Mouse (Mus musculus) cerebellum, adult 9-10 months (tissue): Measurements from ENCODE around the gene Il6st.

Experiments used
- DNase-seq: peaks from one replicate; pipeline ENCODE4 v3.0.0; 2022

Il6st gene

DNA sequence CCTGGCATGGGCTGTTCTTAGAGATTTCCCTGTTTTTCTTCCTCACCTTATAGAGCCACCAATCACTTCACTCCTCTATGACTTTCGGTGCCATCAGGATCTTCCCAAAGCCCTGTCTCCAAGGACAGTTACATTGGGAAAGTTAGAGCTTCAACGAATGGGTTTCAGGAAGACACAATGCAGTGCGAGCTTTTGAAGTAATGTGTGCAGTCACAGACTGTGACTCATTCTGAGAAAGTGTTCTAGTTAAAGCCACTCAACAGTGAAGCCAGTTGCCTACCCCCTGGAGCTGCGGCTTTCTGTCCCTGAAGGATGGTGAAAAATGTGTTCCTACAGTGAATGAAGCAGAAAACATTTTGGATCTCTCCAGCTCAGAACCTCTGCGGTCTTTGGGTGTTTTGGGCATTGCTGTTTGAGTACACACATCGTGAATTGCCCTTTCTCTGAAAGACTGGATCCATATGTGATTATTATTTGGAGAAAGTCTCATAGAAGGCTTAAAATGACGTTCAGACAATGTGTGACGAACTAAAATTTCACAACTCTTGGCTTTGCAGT is 16.7 kb upstream of the Il6st start:
- DNase-seq: no peak

DNA sequence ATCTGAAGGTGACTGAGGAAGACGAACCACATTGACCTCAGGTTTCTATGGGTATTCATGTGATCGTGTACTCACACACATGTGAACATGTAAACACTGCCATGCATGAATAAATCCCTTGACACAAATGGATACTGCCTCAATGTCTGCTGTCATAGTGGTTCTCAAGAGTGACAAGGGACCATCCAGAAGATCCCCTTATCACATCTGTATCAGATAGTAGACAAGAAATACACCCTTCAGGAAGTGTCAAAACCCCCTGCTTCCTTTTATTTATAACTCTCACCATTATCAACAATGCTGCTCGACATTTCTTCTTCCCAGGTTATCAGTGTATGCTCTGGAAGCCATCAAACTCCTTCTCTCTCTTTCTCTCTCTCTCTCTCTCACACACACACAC is 13.7 kb upstream of the Il6st start:
- no peak for DNase-seq

DNA sequence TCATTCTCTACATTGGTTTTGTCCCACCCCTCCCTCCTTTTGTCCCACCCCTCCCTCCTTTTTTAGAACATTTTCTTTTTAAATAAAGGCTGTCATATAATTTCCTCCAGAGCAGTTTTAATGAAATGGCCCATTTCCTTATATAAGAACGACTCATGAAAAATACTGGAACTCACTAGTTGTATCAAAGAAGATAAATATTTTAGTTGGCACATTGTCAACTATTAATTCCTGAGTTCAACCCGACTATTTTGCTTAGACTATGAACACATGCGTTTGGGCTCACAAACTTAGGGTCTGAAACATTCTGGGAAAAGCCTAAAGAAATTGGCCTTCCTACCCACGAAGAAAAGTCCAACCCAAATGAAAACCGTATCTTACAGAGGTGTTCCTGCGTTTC is 6.5 kb upstream of the Il6st start:
- no peak for DNase-seq

DNA sequence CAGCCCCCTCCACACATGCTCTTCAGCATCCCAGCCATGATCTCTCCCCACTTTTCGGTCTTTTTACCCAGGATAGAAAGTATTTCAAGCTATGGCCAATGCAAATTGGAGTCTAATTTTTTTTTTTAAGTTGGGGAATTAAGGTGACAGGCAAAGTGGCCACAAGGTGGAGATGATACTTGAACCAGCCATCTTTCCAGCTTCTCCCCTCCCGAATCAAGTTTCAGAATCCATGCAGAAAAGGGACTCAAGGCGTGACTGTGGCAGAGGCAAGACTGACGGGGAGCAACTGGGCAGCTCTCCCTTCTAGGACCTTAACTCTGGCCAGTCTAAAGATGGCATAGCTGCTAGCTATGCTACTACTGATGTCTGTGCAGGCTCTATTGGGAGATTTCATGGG is 5.9 kb upstream of the Il6st start:
- DNase-seq: no peak

DNA sequence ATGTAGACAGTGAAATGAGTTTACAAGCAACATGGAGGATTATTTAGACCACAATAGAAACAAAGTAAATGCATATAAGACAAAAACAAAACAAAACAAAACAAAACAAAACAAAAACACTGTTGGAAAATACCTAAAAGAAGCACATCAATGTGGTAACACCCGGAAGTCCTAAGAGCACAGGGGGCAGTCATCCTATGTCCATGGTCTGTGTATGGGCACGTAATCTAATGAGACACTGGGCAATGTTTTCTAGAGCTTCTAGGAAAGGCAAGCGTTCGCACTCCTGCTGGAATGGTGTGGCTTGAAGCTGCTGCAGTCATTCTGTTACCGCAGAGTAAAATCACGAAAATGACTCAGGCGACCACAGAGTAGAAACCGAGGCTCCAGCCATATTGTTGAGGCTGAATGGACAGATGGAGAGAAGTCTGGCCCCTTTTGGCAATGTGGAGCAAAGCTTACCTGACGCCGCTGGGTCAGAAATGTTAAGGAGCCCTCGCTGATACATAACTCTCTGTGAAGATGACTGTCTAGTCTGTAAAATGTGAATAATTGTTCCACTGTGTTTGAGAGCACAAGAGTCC is 5.3 kb upstream of the Il6st start:
- no peak for DNase-seq

DNA sequence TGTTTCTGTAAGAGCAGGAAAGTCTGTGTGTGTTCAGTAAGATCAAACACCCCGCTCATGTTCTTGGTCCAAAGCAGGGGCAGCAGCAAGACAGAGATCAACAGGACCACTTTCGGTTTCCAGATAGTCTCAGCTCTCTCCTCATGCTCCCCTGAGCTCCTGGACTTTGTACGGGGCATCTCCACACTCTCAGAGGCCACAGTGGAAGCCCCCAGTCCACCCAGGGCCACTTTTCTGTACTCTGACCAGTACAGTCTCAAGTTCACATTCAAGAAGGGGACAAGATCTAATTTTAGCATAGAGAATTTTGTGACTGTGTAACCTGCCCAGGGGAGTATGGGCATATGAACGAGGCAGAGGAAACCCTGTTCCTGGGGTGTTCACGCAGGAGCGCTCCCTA is 3.9 kb upstream of the Il6st start:
- DNase-seq: no peak

DNA sequence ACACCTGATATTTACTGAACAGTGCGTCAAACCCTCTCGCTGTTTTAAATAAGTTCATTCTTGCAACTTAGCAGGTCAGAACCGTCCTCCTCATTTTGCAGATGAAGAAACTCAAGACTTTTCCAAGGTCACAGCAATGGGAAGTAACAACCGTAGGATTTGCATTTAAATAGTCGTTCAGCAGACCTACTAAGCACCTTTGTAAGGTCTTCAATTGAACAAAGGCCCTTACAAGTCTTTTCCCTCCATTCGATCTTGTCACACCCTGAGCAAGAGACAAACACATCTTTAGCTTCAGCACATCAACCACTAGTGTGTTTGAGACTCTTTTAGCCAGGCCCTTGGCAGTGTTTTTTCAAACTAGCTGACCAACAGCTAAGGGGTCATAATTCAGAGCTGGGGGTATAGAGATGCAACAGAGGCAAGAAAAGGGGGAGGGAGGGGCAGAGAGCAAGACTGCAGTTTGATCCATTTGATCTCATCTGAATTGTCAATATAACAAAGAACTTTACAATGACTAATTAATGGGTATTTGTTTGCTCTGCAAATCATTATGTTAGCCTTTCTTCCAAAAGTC is 1.4 kb upstream of the Il6st start:
- no peak for DNase-seq

DNA sequence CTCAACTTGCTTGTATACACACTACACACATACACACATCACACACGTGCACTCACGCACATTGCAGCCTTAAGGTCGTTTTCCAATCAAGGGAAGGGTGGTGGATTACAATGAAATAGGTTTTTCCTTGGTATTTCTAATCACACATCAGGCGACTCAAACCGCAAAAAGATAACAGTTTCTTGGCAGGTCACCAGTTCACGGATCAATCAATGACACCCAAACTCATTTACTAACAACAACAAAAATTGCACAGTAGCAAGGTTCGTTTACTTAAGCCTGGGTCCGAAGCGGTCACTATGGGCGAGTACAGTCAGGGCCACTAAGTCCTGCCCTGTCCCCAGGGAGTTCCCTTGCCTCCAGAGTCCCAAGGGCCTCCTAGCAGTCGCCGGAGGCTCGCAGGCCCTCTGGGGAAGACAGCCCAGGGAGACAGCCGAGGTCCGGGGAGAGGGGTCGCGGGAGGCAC is 500 bp upstream of the Il6st start:
- DNase-seq: no peak

DNA sequence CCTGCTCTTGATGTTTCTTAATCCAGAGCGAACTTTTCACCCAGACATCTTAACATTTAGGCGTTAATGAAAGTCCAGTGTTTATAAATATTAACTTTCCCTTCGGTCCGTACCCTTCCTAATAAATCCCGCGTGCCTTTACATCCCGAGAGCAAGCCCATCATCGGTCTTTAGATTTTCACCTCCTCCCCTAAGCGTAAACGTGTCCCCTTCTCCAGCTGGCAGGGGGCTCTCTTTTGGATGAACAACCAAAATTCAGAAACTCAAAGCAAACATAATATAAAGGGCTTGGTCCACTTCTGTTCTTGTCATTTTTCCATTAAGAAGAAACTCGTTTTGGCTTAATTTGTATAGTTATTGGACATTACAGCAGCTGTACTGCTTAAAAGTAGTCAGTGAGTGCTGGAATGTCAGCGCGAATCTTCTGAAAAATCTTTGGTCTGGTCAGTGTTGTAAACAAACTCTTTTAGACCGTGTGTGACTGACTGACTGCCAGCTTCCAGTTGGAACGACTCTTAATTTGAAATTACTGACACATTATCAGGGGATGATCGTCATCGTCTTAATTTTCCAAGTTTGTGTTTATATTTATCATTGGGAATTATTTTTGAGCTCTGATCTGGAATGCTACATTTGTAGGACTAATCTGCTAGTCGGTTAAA is 887 bp downstream of the Il6st start:
- DNase-seq: peak; percentile 18

DNA sequence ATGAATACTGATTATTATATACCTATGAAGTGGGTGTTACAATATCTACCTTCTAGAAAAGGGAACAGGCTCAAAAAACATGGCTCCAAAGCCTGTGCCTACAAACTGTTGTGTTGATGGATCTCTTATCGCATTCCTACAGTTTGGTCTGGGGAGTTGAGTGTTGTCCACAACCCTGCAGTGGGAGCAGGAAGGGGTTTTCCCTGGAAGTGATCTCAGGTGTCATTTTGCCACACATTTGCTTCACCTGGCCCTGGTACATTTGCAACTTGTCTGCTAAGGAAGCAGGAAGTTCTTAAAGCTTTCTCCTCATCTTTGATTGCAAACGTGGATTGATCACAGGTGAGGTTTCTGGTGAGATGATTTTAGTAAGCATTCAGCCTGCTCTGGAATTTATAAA is 1.7 kb downstream of the Il6st start:
- no peak for DNase-seq

DNA sequence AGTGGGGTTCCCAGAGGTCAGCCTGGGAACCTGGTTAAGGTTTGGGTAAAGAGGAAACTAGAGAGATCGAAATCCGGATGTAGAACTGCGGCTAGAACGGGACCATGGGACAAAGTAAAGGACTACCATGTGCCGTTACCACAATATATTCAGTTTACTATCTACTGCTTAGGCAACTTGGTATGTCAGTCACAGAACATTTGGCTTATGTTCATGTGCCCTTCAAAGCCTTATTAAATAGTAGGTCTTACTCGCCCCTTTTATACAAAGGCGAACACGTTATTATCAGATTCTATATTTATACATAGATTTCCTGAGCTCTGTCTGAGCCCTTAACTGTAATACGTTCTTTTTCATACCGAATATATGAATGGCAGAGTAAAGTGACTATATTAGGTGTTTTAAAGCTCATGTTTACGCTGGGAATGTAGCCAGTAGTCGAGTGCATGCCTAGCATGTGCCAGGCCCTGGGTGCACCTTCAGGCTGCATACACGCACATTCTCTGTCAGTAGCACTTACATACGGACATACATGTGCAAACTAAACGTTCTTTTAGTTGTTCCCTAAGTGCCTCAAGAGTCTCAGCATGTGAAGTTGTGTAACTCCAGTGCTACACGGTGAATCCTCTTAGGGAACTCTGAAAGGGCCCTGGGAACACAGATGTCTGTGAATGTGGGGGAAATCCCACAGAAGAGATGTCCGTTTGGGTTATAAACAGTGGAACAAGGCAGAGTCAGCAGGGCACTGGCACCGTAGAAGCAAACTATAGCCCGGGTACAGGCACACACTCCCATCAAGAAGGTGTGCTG is 2.5 kb downstream of the Il6st start:
- no peak for DNase-seq

DNA sequence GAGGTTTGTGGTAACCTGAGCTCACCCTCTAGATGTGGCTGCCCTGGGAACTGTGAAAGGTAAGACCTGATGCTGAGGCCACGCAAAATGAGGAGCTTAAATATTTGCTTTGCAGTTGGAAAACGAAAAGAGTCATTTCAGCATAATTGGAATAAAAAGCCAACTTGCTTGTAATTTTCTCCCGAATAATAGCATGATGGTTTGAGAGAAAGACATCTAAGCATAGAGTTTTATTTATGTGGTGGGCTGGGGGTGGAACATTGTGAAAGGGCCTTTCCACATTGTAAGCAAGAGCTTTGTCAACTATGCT is 3.0 kb downstream of the Il6st start:
- DNase-seq: no peak

DNA sequence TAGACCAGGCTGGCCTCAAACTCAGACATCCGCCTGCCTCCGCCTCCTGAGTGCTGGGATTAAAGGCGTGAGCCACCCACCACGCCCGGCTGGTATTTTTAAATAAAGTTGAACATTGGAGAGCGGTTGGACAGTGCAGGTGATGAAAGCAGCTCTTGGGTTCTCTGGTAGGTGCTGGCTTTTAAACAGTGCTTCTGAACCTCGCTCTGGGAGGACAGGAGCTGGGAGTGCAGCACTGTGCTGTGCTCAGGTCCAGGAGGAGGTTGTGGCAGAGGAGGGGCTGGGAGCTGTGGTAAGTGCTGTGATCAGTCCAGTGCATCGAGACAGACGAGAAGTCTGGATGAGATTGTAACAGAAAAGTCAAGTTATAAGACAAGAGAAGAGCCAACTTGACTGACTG is 3.5 kb downstream of the Il6st start:
- DNase-seq: no peak

DNA sequence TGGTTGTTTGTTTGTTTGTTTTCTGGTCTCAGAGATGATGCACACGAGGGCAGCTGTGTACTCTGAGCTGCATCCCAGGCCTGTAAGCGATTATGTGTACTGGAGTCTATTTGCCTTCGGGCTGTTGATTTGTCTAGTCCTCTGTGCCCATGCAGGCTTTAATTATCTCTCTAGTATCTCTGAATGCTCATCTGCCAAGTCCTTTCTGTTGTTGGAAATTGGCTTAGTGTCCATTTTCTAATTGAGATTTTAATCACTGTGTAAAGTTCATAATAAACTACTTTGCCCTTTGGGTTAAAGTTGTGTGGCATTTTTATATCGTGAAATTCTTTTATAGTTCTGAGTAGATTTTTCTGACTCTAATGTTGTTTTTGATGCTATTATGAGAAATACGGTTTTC is 5.6 kb downstream of the Il6st start:
- no peak for DNase-seq

DNA sequence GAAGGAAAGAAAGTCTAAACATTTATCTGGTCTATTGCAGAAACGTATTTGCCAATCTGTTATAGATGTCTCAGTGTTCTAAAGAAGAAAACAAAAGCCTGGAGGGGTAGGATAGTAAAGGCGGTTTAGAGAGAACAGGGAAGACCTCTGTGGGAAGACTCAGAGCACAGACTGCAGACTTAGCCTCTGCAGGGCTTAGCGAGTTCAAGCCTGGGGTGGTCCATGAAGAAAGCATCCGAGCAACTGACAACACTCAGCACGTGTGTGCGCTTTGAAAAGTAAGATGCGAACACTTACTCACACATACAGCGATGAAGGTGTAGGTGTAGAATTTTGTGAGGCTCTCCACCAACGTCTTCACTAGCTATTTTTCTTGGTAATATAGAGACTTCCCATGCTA is 7.3 kb downstream of the Il6st start:
- DNase-seq: no peak

DNA sequence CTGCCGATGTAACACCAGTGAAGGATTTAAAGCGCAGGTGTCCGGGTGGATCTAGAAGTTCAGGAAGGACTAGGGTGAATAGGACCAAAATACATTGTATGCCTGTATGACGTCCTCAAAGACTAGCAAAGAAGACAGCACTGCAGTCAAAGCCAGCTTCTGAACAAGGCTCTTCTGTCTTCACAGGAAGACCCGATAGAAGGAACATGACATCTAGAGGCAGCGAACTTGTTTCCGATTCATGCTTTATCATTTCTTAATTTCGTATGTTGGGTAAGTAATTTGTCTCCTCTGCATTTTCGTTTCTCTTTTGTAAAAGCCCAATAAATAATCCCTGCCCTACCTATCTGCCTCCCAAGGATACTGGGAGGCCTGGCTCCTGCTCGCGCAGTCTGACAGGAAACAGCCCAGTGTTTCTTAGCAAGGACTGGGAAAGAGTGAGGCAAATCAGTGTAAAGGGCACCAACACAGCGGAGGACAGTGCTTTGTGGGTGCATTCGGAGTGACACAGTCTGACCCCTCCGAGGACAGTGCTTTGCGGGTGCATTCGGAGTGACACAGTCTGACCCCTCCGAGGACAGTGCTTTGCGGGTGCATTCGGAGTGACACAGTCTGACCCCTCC is 8.6 kb downstream of the Il6st start:
- DNase-seq: no peak

DNA sequence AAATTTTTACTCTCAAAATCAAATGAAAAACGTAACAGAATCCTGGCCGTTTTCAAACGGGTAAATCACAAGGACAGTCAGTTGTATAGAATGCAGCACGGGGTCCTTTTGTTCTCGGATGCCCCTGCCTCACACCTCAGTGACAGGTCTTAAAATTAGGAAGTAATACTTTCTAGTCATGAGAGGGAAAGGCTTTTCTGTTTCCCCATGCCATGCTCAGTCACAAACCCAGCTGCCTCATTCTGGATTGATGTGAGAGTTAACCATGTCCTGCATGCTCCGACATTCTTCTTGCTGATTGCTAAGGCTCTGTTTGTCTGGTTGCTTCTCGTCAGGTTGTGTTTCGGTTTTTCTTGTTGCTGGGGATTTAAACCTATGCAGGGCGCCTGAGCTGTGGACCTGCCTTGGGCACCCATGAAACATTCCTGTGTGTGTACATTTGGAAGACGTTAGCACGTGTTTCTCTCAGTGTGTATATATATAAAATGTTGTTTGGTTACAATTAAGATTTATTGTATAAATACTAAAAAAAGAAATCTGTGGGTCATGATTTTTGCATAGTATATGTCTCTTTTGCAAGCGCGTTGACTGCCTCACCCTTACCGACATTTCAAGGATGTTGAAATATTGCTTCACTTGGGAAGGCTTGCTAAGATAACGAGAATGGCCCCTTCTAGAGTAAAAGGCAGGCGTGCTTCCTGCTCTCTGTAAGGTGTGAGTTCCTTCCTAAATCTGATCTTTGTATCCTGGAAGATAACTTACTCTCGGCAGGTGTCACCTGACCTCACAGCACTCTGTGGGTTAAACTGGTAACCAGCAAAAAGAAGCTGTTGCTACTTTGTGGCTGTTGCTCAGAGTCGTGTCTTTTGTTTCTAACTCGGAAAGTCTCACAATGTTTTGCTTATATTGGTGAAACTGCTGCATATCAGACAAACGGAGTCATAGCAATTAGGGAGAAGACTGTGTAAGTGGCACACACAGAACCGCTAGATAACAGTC is 10.2 kb downstream of the Il6st start:
- no peak for DNase-seq

DNA sequence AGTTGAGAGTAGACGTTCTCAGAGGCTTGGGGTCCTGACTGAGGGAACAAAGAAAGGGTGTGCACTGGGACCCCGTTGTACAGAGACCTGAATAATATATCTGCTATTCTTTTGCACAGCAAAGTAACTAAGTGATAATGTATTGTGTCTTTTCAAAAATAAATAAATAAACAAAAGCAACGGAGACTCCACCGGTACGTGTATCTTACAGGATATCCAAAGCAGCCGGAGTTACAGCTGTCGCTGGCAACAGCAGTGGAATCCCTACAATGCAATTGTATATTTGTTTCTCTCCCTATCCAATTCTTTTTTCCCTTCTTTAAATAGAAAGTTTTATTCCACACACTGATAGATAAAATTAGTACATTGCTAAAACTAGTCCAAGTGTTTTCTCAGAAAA is 15.2 kb downstream of the Il6st start:
- DNase-seq: no peak

DNA sequence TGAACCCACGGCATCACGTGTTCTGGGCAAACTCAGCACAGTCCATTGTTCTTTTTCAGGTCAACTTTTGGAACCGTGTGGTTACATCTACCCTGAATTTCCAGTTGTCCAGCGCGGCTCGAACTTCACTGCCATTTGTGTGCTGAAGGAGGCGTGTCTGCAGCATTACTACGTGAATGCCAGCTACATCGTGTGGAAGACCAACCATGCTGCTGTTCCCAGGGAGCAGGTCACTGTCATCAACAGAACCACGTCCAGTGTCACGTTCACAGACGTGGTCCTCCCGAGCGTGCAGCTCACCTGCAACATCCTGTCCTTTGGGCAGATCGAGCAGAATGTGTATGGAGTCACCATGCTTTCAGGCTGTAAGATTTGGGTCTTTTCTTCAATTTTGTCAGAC is 16.1 kb downstream of the Il6st start:
- DNase-seq: no peak

DNA sequence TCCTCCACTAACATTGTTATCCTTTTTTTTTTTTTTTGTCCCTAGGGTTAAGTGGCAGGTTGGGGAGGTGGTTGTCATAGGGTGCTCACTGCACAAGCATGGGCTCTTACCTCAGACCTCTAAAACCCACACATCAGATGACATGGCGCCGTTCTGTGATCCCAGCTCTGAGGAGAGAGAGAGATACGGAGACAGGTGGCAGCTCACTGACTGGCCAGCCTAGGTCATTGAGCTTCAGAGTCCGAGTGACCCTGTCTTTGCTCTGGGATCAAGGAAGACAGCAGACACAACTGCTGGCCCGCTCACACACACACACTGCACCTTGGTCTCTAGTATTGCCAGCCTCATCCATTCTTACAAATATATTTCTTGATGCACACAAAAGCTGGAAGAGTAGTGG is 18.7 kb downstream of the Il6st start:
- DNase-seq: no peak

DNA sequence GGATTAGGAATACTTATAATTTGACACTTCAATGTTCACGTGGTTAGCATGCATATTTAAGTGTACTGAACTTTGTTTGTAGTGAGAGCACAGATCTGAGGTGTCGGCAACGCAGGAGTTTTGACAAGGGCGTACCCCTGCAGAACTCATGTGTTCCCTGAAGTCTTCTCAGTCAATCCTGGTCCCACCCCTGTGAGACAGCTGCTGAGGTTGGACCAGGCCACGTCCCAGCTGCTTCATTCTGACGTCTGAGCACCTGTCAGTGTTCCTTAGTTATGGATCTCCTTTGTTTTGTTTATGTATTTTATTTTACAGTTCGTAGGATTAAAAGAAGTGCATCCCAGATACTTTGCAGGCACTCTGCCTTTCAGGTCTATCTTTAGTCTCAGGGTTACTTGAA is 19.1 kb downstream of the Il6st start:
- no peak for DNase-seq

DNA sequence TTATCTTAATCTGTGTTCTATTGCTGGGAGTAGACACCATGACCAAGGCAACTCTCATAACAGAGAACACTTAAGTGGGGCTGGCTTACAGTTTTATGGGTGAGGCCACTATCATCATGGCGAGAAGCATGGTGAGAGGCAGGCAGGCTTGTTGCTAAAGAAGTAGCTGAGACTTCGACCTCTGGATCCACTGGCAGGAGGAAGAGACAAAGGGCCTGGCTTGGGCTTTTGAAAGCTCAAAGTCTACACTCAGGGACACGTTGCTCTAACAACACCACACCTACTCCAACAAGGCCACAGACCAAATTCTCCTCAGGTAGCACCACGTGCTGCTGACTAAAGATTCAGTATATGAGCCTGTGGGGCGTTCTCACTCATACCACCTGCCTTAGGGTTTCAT is 22.4 kb downstream of the Il6st start:
- DNase-seq: no peak
